In genomic region chr4:43983181-43983580, GRCm38 (mm10) we compare ENCODE assay signal across 9 mouse cellular contexts. TPM values are rescaled to one million over a fixed set of nuclear protein-coding genes. Genes with fewer than 3 reads are reported as not detected.
DNase-seq lines count a peak whose midpoint lies in the region; ATAC-seq and TF ChIP-seq lines count a peak whose summit lies in the region.
"Had no signal": no experiment of that assay in that cellular context is flagged by ENCODE, and none has a peak within 500 bp of the region (broad histone marks: within the 10 kb centered on the region; RNA-seq: fewer than 3 reads in every experiment).

Ccin (plus strand) TSS chr4:43983483.

- no peak for DNase-seq in cerebellum, adult 2 months
- DNase-seq in cerebellum, postnatal 4 days (ENCODE audit: low spot score in 2 of 2): no peak
- DNase-seq in CH12.LX (ENCODE audit: extremely low read depth): no peak
- DNase-seq in heart, postnatal 0 days (ENCODE audit: low spot score): no peak
- DNase-seq in liver, postnatal 0 days: peak; percentile 10
- no peak for DNase-seq in right cerebral cortex, adult 18-20 months
- DNase-seq in kidney, adult 2 months: no peak
- no peak for DNase-seq in spleen, adult 12 weeks (ENCODE audit: low spot score)
- DNase-seq: gastrocnemius, postnatal 14 days had no signal

- no peaks in the 10 kb centered on the region for H3K27me3 ChIP-seq in cerebellum, adult 2 months (ENCODE audit: control insufficient read depth, insufficient read depth, low read length)
- no peaks in the 10 kb centered on the region for H3K27me3 ChIP-seq in CH12.LX (replicated peaks)
- H3K27me3 ChIP-seq in heart, postnatal 0 days (ENCODE audit: control insufficient read depth, insufficient read depth, low read length): 0 out of 2 replicates have a peak, but pooled peaks cover 2% of the 10 kb centered on the region
- H3K27me3 ChIP-seq in liver, postnatal 0 days (ENCODE audit: insufficient read depth, low read length): no peaks in the 10 kb centered on the region
- no peaks in the 10 kb centered on the region for H3K27me3 ChIP-seq in kidney, adult 2 months (replicated peaks; ENCODE audit: control insufficient read depth, insufficient read depth, low read length)

- H3K9me3 ChIP-seq in CH12.LX (replicated peaks; ENCODE audit: low read length): no peaks in the 10 kb centered on the region
- H3K9me3 ChIP-seq in heart, postnatal 0 days (replicated peaks; ENCODE audit: control insufficient read depth, low read length): no peaks in the 10 kb centered on the region
- no peaks in the 10 kb centered on the region for H3K9me3 ChIP-seq in liver, postnatal 0 days (ENCODE audit: low read length)

- no peak within 1 kb of the TSS for H3K27ac ChIP-seq in cerebellum, adult 2 months (ENCODE audit: insufficient read depth, low read length)
- no peak within 1 kb of the TSS for H3K27ac ChIP-seq in CH12.LX (ENCODE audit: insufficient read depth, low read depth)
- peak within 1 kb of the TSS; percentile 16; the same call in 1 of the 2 replicates for H3K27ac ChIP-seq in heart, postnatal 0 days (ENCODE audit: low read depth)
- H3K27ac ChIP-seq in liver, postnatal 0 days (ENCODE audit: low read depth): no peak within 1 kb of the TSS
- no peak within 1 kb of the TSS for H3K27ac ChIP-seq in kidney, adult 2 months (ENCODE audit: insufficient read depth, low read depth, low read length)

- peak within 1 kb of the TSS; percentile 35; the same call in 1 of the 2 replicates for H3K4me2 ChIP-seq in CH12.LX (ENCODE audit: insufficient read depth, low read depth, poor library complexity, severe bottlenecking)
- peak within 1 kb of the TSS; percentile 68 for H3K4me2 ChIP-seq in heart, postnatal 0 days (ENCODE audit: low read depth, low read length)
- peak within 1 kb of the TSS; percentile 69 for H3K4me2 ChIP-seq in liver, postnatal 0 days (ENCODE audit: low read depth, low read length)

- in situ Hi-C loops in CH12.LX (cut with MboI; ENCODE audit: low pct_ligation_motif_present, low pct_unique_long_range_greater_than_20kb, low sequenced_read_pairs): loop anchor here (5.0 to 25.0 kb wide), 2 partner anchors 56 to 246 kb away; partner anchors contain the start of genes Hrct1 and Spaar

- TF ChIP-seq CTCF in cerebellum, adult 2 months (IDR thresholded peaks at IDR 0.05; ENCODE audit: borderline replicate concordance, insufficient read depth, low read depth, low read length): no peak
- no peak for TF ChIP-seq CTCF in CH12.LX (conservative IDR thresholded peaks at IDR 0.05 in 1 of 2, IDR thresholded peaks at IDR 0.05 in 1 of 2; ENCODE audit: low read depth in 2 of 2, low read length in 2 of 2)
- no peak for TF ChIP-seq CTCF in heart, postnatal 0 days (IDR thresholded peaks at IDR 0.05; ENCODE audit: low read depth)
- TF ChIP-seq CTCF in liver, postnatal 0 days (IDR thresholded peaks at IDR 0.05; ENCODE audit: low read depth): no peak
- no peak for TF ChIP-seq CTCF in kidney, adult 2 months (conservative IDR thresholded peaks at IDR 0.05; ENCODE audit: insufficient read depth, insufficient read length, low read depth, low read length)

- ATAC-seq in heart, postnatal 0 days (ENCODE audit: insufficient read depth, low read depth): no peak
- ATAC-seq in liver, postnatal 0 days: no peak

- TF ChIP-seq RAD21 in CH12.LX (IDR thresholded peaks at IDR 0.05; ENCODE audit: low read depth, low read length): no peak

- peak within 1 kb of the TSS; percentile 16 for H3K4me3 ChIP-seq in cerebellum, adult 2 months (replicated peaks; ENCODE audit: insufficient read depth, low read depth, low read length)
- H3K4me3 ChIP-seq in CH12.LX (replicated peaks in 1 of 3; ENCODE audit: low read depth in 2 of 3, low read length in 2 of 3, poor library complexity in 1 of 3): no peak within 1 kb of the TSS
- H3K4me3 ChIP-seq in heart, postnatal 0 days (ENCODE audit: low read depth, low read length): peak within 1 kb of the TSS; percentile 35
- peak within 1 kb of the TSS; percentile 31 for H3K4me3 ChIP-seq in liver, postnatal 0 days (ENCODE audit: low read depth, low read length)
- no peak within 1 kb of the TSS for H3K4me3 ChIP-seq in kidney, adult 2 months (ENCODE audit: insufficient read depth, low read depth, low read length)

- WGBS in cerebellum, adult 2 months: 74% methylated on average over 11 of the region's 11 CpGs
- WGBS in heart, postnatal 0 days: 63% methylated on average over 11 of the region's 11 CpGs
- 85% methylated on average over 11 of the region's 11 CpGs for WGBS in liver, postnatal 0 days (ENCODE audit: insufficient replicate concordance)
- 81% methylated on average over 11 of the region's 11 CpGs for WGBS in kidney, adult 2 months

- no peak for TF ChIP-seq POLR2A in cerebellum, adult 2 months (IDR thresholded peaks at IDR 0.05; ENCODE audit: borderline replicate concordance, insufficient read depth, low read length)
- TF ChIP-seq POLR2A in CH12.LX (IDR thresholded peaks at IDR 0.05; ENCODE audit: low read depth, low read length): no peak
- TF ChIP-seq POLR2A in kidney, adult 2 months (IDR thresholded peaks at IDR 0.05; ENCODE audit: low read depth, low read length): no peak

- no peaks in the 10 kb centered on the region for H3K4me1 ChIP-seq in cerebellum, adult 2 months (ENCODE audit: control insufficient read depth, insufficient read depth, low read length)
- H3K4me1 ChIP-seq in CH12.LX (ENCODE audit: control insufficient read depth in 1 of 2, insufficient read depth in 2 of 2): peaks cover 10 to 42% of the 10 kb centered on the region in 2 experiments; a peak in 3 of 4 replicates
- H3K4me1 ChIP-seq in heart, postnatal 0 days (ENCODE audit: control insufficient read depth, insufficient read depth): peaks cover 18% of the 10 kb centered on the region; the same call in 1 of the 2 replicates
- H3K4me1 ChIP-seq in liver, postnatal 0 days (ENCODE audit: insufficient read depth): peaks cover 17% of the 10 kb centered on the region
- no peaks in the 10 kb centered on the region for H3K4me1 ChIP-seq in kidney, adult 2 months (ENCODE audit: control insufficient read depth, insufficient read depth, low read length)

- peak within 1 kb of the TSS; percentile 35 for H3K9ac ChIP-seq in CH12.LX (ENCODE audit: insufficient read depth, low read depth)
- H3K9ac ChIP-seq in heart, postnatal 0 days (replicated peaks; ENCODE audit: low read depth, low read length): no peak within 1 kb of the TSS; the same call in 1 of the 2 replicates
- H3K9ac ChIP-seq in liver, postnatal 0 days (replicated peaks): peak within 1 kb of the TSS; percentile 47

- no peak for TF ChIP-seq EP300 in CH12.LX (IDR thresholded peaks at IDR 0.05; ENCODE audit: low read length)
- TF ChIP-seq EP300 in heart, postnatal 0 days (IDR thresholded peaks at IDR 0.05; ENCODE audit: low read depth): no peak
- TF ChIP-seq EP300 in liver, postnatal 0 days (IDR thresholded peaks at IDR 0.05; ENCODE audit: low read depth): no peak

- no peaks in the 10 kb centered on the region for H3K79me2 ChIP-seq in CH12.LX (replicated peaks; ENCODE audit: control insufficient read depth, extremely low read depth, insufficient read depth, poor library complexity, severe bottlenecking)

- dilution Hi-C loops in CH12.LX (cut with MboI; ENCODE audit: extremely low pct_ligation_motif_present, extremely low pct_unique_long_range_greater_than_20kb, low sequenced_read_pairs): no loop called here

- H3K36me3 ChIP-seq in CH12.LX (replicated peaks in 1 of 2; ENCODE audit: control insufficient read depth in 1 of 2, insufficient read depth in 1 of 2, low read length in 1 of 2): peaks cover 8 to 22% of the 10 kb centered on the region in 2 experiments
- no peaks in the 10 kb centered on the region for H3K36me3 ChIP-seq in heart, postnatal 0 days (replicated peaks; ENCODE audit: control insufficient read depth, insufficient read depth, low read length)
- no peaks in the 10 kb centered on the region for H3K36me3 ChIP-seq in liver, postnatal 0 days (replicated peaks; ENCODE audit: insufficient read depth, low read length)
- H3K36me3 ChIP-seq in kidney, adult 2 months (ENCODE audit: control insufficient read depth, insufficient read depth, low read length): no peaks in the 10 kb centered on the region

TF ChIP-seq in CH12.LX, 34 proteins besides CTCF, POLR2A, EP300 and RAD21:
- no peak for TF ChIP-seq USF2 (conservative IDR thresholded peaks at IDR 0.05; ENCODE audit: low read depth, low read length)
- no peak for TF ChIP-seq POLR2AphosphoS2 (IDR thresholded peaks at IDR 0.05; ENCODE audit: low read depth, low read length)

RNA-seq across cellular contexts. Expression of gene Ccin, which starts in this region (rescaled TPM):
- not detected in 2 replicates for polyA plus RNA-seq in cerebellum, adult 2 months (2012; rRNA removed)
- total RNA-seq in CH12.LX (2012; rRNA removed): not detected in 2 replicates
- 0.11 TPM in 1 of 2 replicates, not detected in the other for total RNA-seq in CH12.LX (2014; rRNA removed)
- not detected in 2 replicates for polyA plus RNA-seq in CH12.LX (2012; ENCODE audit: insufficient read length, low read depth)
- not detected in 2 replicates for total RNA-seq in heart, postnatal 0 days (2014; rRNA removed; ENCODE audit: low replicate concordance)
- polyA plus RNA-seq in heart, postnatal 0 days (2015; fragmentation: Nextera tagmentation; extraction: Ambion mirVana): not detected in 2 replicates
- not detected in 2 replicates for polyA plus RNA-seq in liver, postnatal 0 days (2015; fragmentation: Nextera tagmentation; extraction: Ambion mirVana)
- 0.12 and 0.13 TPM in 2 replicates for polyA plus RNA-seq in kidney, adult 2 months (2012; rRNA removed)

Comparison
In these comparisons a context has a peak if more than half of its experiments do, and no peak if none do; other contexts are left out.
1. Peak in DNase-seq, H3K4me3 ChIP-seq, H3K9ac ChIP-seq and H3K4me2 ChIP-seq in liver, postnatal 0 days; RNA of the gene not detected or under 1 TPM.
2. H3K4me3 ChIP-seq: peak in cerebellum, adult 2 months (single experiment) and heart, postnatal 0 days (single experiment); none in CH12.LX (0 of 3) and kidney, adult 2 months (single experiment).
3. Peak in every context shown above with its lines, with median percentiles within 50 percentile points of each other: H3K4me2 ChIP-seq.